Mouse (Mus musculus) heart, postnatal 10 days (tissue): ENCODE measurements around the gene Apod. TPM values are rescaled to one million over a fixed set of nuclear protein-coding genes. Genes with fewer than 3 reads are reported as not detected.
"Not testable (repeated sequence)": the region's sequence is repeated elsewhere in the genome, so short reads cannot be mapped to it uniquely, and the experiment has no call there.

Source experiments
- DNase-seq, 2 experiments: peaks; one replicate each; pipeline ENCODE4 v3.0.0; 2021
- intact Hi-C: fragments of 180-260 bp; cut with DNase I; formaldehyde crosslinking; loops from one replicate; pipeline ENCODE4 v1.15.1; 2025
- total RNA-seq, 2 experiments: library from RNA; stranded (reverse); gene quantifications; 2 replicates each; pipeline ENCODE4 v1.2.3; 2021

The Apod gene
- total RNA-seq, 2 experiments from 2014 or later: 0.91 to 1.1 TPM

GRCm38 (mm10) chr16:31326679-31327078, 12.1 kb upstream of the Apod start:
- DNase-seq: peak; percentile 44 to 49
- intact Hi-C loops: loop anchor here (2.0 kb wide), 1 partner anchor 50 kb away; no protein-coding TSS in a partner anchor

- DNase-seq: peak in 1 of 2 experiments; percentile 33
- intact Hi-C loops: loop anchor here (2.0 kb wide), 1 partner anchor 49 kb away; no protein-coding TSS in a partner anchor
These were observed 11.4 kb upstream of the Apod start for GRCm38 (mm10) chr16:31325966-31326365.

GRCm38 (mm10) chr16:31325120-31325519, 10.5 kb upstream of the Apod start:
- no peak for DNase-seq
- intact Hi-C loops: no loop called here

- intact Hi-C loops: no loop called here
- DNase-seq: no peak
These were observed 6.9 kb upstream of the Apod start for GRCm38 (mm10) chr16:31321501-31321900.

GRCm38 (mm10) chr16:31320954-31321353, 6.3 kb upstream of the Apod start:
- intact Hi-C loops: no loop called here
- no peak for DNase-seq

GRCm38 (mm10) chr16:31319723-31320122, 5.1 kb upstream of the Apod start:
- DNase-seq, intact Hi-C loops: not testable (repeated sequence)

GRCm38 (mm10) chr16:31319316-31319715, 4.7 kb upstream of the Apod start:
- DNase-seq: peak; percentile 37 to 39

GRCm38 (mm10) chr16:31318418-31318817, 3.8 kb upstream of the Apod start:
- intact Hi-C loops: no loop called here

More at GRCm38 (mm10) chr16:31319316-31319715, 4.7 kb upstream of the Apod start:
- intact Hi-C loops: no loop called here

GRCm38 (mm10) chr16:31316246-31317143, 1.9 kb upstream of the Apod start:
- peak; percentile 68 for DNase-seq
- intact Hi-C loops: not testable (repeated sequence)

More at GRCm38 (mm10) chr16:31318418-31318817, 3.8 kb upstream of the Apod start:
- no peak for DNase-seq

- intact Hi-C loops: no loop called here
- DNase-seq: no peak
These were observed 686 bp upstream of the Apod start for GRCm38 (mm10) chr16:31315294-31315693.

GRCm38 (mm10) chr16:31313611-31314010, 997 bp downstream of the Apod start:
- DNase-seq: no peak
- intact Hi-C loops: no loop called here

- no peak for DNase-seq
- intact Hi-C loops: no loop called here
These were observed 2.3 kb downstream of the Apod start for GRCm38 (mm10) chr16:31312296-31312695.

GRCm38 (mm10) chr16:31305199-31305919, 9.2 kb downstream of the Apod start:
- no peak for DNase-seq
- intact Hi-C loops: no loop called here

GRCm38 (mm10) chr16:31303276-31303675, 11.3 kb downstream of the Apod start:
- intact Hi-C loops: no loop called here
- DNase-seq: peak; percentile 37 to 39

GRCm38 (mm10) chr16:31300883-31301532, 13.6 kb downstream of the Apod start:
- intact Hi-C loops: no loop called here

GRCm38 (mm10) chr16:31300467-31300866, 14.1 kb downstream of the Apod start:
- DNase-seq: no peak
- intact Hi-C loops: no loop called here

More at GRCm38 (mm10) chr16:31300883-31301532, 13.6 kb downstream of the Apod start:
- DNase-seq: no peak

GRCm38 (mm10) chr16:31299960-31300353, 14.7 kb downstream of the Apod start:
- intact Hi-C loops: no loop called here
- no peak for DNase-seq

GRCm38 (mm10) chr16:31299164-31299959, 15.2 kb downstream of the Apod start:
- intact Hi-C loops: no loop called here
- DNase-seq: no peak

GRCm38 (mm10) chr16:31297113-31297512, 17.5 kb downstream of the Apod start:
- intact Hi-C loops: no loop called here
- DNase-seq: no peak

- intact Hi-C loops: no loop called here
- no peak for DNase-seq
These were observed 20.8 kb downstream of the Apod start for GRCm38 (mm10) chr16:31293761-31294160.
